Mouse (Mus musculus) limb, embryonic 12.5 days (tissue): Measurements from ENCODE around the gene Drc7. TPM values are rescaled to one million over a fixed set of nuclear protein-coding genes. Genes with fewer than 3 reads are reported as not detected.
"Not testable (repeated sequence)": the region's sequence is repeated elsewhere in the genome, so short reads cannot be mapped to it uniquely, and the experiment has no call there.

ENCODE experiments used
- ATAC-seq: fragments of 200-750 bp; cut with Nextera tagmentation; 2 replicates; pipeline ENCODE4 v1.8.0; 2017; ENCODE audit warnings: low read depth, moderate TSS enrichment; ENCODE audit not compliant: insufficient number of reproducible peaks, insufficient read depth, low FRiP score, low TSS enrichment
- H3K27ac ChIP-seq: fragments of 300-500 bp; sonication (generic); 2 replicates; pipeline ENCODE4 v1.5.1; 2016; ENCODE audit warnings: mild to moderate bottlenecking, moderate library complexity
- H3K27me3 ChIP-seq: fragments of 300-500 bp; sonication (generic); 2 replicates; pipeline ENCODE4 v1.6.1; 2016; ENCODE audit warnings: mild to moderate bottlenecking, moderate library complexity
- H3K36me3 ChIP-seq: fragments of 300-500 bp; sonication (generic); 2 replicates; pipeline ENCODE4 v1.6.1; 2016; ENCODE audit warnings: mild to moderate bottlenecking, moderate library complexity
- H3K4me1 ChIP-seq: fragments of 300-500 bp; sonication (generic); replicated peaks from 2 replicates; pipeline ENCODE4 v1.6.1; 2016
- H3K4me2 ChIP-seq: fragments of 300-500 bp; sonication (generic); 2 replicates; pipeline ENCODE4 v1.6.1; 2016; ENCODE audit warnings: mild to moderate bottlenecking, moderate library complexity
- H3K4me3 ChIP-seq: fragments of 300-500 bp; sonication (generic); replicated peaks from 2 replicates; pipeline ENCODE4 v1.5.1; 2016; ENCODE audit warnings: mild to moderate bottlenecking
- H3K9ac ChIP-seq: fragments of 300-500 bp; sonication (generic); replicated peaks from 2 replicates; pipeline ENCODE4 v1.6.1; 2016; ENCODE audit warnings: mild to moderate bottlenecking, moderate library complexity
- H3K9me3 ChIP-seq: fragments of 300-500 bp; sonication (generic); 2 replicates; pipeline ENCODE4 v1.6.1; 2016; ENCODE audit warnings: mild to moderate bottlenecking, moderate library complexity
- WGBS: fragments of 180-500 bp; shearing (Covaris S2); methylation state at CpG from one replicate; pipeline ENCODE4 v1.1.7; 2016; 5-methylcytosine and 5-hydroxymethylcytosine counted together
- polyA plus RNA-seq: library from polyadenylated mRNA; unstranded; fragments of >200 nt; fragmentation: Nextera tagmentation; extraction: Ambion mirVana; gene quantifications from 2 replicates; pipeline ENCODE4 v1.2.1, GENCODE M21; 2016

Gene Drc7
- polyA plus RNA-seq, 1 experiment from 2014 or later, result not detected

GRCm38 (mm10) chr8:95028391-95028790, 26.5 kb upstream of the Drc7 start:
- 62% methylated on average over 7 of the region's 7 CpGs for WGBS
- H3K4me1 ChIP-seq, H3K9me3 ChIP-seq, H3K4me2 ChIP-seq, H3K27me3 ChIP-seq, H3K9ac ChIP-seq, ATAC-seq, H3K36me3 ChIP-seq, H3K27ac ChIP-seq, H3K4me3 ChIP-seq: not testable (repeated sequence)

DNA sequence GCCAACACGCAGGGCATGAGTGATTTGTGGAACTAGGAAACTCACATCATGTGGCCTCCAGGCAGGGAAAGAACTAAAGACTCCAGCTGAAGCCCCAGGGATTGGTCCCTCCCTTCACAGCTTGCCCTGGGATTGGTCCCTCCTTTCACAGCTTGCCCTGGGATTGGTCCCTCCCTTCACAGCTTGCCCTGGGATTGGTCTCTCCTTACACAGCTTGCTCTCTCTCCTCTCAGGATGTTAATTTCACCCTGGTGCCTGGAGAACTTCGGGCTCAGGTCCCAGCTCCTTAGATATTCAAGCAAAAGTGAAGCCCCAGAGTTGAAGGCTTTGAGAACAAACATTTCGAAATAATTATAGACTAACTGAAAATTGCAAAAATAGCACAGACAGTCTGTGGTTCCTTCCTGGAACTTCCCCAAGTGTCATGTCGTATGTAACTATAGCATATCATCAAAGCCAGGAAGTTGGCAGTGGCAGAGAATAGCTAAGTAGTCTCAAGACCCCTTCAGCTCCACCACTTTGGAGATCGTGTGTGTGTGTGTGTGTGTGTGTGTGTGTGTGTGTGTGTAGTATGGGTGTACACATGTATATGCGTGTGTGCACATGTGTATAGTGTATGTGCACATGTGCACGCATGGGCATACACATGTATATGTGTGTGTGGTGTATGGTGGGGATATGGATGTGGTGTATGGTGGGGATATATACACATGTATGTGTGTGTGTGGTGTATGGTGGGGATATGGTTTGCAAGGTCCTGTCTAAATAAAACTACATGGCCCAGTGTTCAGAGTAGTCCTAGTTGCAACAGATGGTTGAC, 17.6 kb upstream of the Drc7 start:
- no peak overlapping the region for H3K4me2 ChIP-seq
- WGBS, result 66% methylated on average over 7 of the region's 7 CpGs
- H3K4me3 ChIP-seq, result no peak overlapping the region
- 0 out of 2 replicates have a peak, but pooled peaks cover 2% of the 10 kb centered on the region for H3K27me3 ChIP-seq
- H3K36me3 ChIP-seq, result no peaks in the 10 kb centered on the region
- H3K27ac ChIP-seq, result 0 out of 2 replicates have a peak overlapping the region, but pooled peaks have one; percentile 2
- H3K9ac ChIP-seq, result no peak overlapping the region
- H3K4me1 ChIP-seq, result 0 out of 2 replicates have a peak, but pooled peaks cover 5% of the 10 kb centered on the region
- no peaks in the 10 kb centered on the region for H3K9me3 ChIP-seq
- ATAC-seq, result no peak; the same call in 1 of the 2 replicates

DNA sequence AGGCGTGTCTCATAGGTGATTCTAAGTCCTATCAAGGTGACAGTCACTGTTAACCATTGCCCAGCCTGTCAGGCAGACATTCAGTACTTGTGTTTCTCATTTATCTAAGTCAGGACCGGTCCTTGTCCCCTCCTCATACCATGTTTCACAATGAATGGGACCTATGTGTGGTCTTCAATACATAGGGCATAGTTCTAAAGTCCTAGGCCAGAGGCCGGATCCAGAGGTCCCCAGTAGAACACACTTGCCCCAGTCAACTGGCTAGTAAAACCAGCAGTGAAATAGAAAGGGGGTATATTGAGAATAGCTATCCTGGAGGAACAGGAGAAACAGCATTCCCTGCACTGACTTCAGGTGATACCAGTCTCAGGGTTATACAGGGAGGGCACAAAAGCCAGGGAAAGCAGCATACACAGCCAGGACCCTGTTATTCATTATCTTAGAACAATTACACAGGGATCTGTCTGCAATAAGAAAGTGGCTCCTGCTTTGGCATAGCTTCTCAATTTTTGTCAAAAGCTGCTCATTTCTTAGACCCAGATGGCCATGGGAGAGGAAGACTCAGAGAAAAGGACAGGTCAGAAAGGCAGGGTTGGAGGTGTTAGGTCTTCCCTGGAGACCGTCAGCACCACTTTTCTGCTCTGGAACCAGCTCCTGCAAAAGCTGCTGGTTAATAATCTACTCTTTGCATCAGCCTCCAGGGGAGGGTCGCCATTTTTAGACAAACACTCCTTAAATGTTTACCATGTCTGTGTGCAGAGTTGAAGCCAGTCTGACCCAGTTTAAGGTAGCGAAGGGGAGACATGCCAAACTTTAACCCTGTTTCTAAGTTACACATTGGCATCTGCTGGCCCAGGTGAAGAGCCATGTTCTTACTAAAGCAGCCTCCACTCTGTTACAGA, 12.8 kb upstream of the Drc7 start:
- H3K9ac ChIP-seq, result no peak overlapping the region
- H3K27ac ChIP-seq, result no peak overlapping the region
- no peak overlapping the region for H3K4me3 ChIP-seq
- no peaks in the 10 kb centered on the region for H3K36me3 ChIP-seq
- no peak overlapping the region for H3K4me2 ChIP-seq
- H3K27me3 ChIP-seq, result 0 out of 2 replicates have a peak, but pooled peaks cover 2% of the 10 kb centered on the region
- H3K9me3 ChIP-seq, result no peaks in the 10 kb centered on the region
- 0 out of 2 replicates have a peak, but pooled peaks cover under 1% of the 10 kb centered on the region for H3K4me1 ChIP-seq
- ATAC-seq, result no peak
- 65% methylated on average over 6 of the region's 6 CpGs for WGBS

GRCm38 (mm10) chr8:95044811-95045210, 10.1 kb upstream of the Drc7 start:
- no peak for ATAC-seq
- H3K4me1 ChIP-seq, result peaks cover 20% of the 10 kb centered on the region
- WGBS, result 75% methylated on average over 4 of the region's 4 CpGs
- no peak overlapping the region for H3K4me3 ChIP-seq
- H3K9ac ChIP-seq, result no peak overlapping the region
- no peaks in the 10 kb centered on the region for H3K36me3 ChIP-seq
- H3K27ac ChIP-seq, result no peak overlapping the region
- no peak overlapping the region for H3K4me2 ChIP-seq
- H3K9me3 ChIP-seq, result no peaks in the 10 kb centered on the region
- H3K27me3 ChIP-seq, result no peaks in the 10 kb centered on the region

- 63% methylated on average over 3 of the region's 3 CpGs for WGBS
- Histone ChIP-seq H3K9ac (no peak overlapping the region), H3K27ac (0 out of 2 replicates have a peak overlapping the region, but pooled peaks have one; percentile 1), H3K27me3 (no peaks in the 10 kb centered on the region), H3K4me3 (no peak overlapping the region), H3K4me2 (no peak overlapping the region), H3K4me1 (peaks cover 20% of the 10 kb centered on the region), H3K36me3 (no peaks in the 10 kb centered on the region), H3K9me3 (no peaks in the 10 kb centered on the region)
- no peak for ATAC-seq
Measured at GRCm38 (mm10) chr8:95046982-95047381, 7.9 kb upstream of the Drc7 start.

DNA sequence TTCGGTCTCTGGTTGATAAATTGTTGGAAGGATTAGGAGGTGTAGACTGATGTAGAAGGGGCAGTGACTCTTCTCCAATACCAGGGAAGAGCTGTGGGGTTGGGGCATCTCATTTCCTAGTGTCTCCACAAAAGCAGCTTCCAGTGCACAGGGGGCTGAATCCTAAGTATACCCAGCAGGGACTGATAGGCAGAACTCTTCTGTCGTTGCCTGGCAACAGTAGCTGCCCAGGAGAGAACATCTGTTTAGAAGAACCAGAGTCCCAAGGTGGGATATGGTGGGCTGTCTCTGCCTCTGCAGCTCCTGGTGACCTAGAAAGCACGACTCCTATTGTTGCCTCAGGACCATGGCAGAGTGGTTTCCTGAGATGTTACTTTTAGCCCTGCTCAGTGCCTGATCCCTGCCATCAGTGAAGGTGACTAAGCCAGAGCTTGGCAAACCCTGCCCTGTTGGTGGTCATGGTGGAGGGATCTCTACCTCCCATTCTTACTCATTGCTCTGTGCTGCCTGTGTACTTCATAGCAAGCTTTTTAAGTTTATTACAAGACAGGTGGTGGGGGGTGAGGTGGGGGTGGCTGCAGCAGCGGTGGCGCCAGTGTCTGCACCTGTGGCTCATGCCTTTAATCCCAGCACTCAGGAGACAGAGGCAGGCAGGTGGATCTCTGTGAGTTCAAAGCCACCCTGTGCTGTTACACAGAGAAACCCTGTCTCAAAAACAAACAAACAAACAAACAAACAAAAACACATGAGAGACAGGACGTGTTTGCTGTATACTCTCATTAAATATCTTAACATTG, 6.8 kb upstream of the Drc7 start:
- 59% methylated on average over 6 of the region's 6 CpGs for WGBS
- no peak for ATAC-seq
- H3K4me1 ChIP-seq, result peaks cover 20% of the 10 kb centered on the region

DNA sequence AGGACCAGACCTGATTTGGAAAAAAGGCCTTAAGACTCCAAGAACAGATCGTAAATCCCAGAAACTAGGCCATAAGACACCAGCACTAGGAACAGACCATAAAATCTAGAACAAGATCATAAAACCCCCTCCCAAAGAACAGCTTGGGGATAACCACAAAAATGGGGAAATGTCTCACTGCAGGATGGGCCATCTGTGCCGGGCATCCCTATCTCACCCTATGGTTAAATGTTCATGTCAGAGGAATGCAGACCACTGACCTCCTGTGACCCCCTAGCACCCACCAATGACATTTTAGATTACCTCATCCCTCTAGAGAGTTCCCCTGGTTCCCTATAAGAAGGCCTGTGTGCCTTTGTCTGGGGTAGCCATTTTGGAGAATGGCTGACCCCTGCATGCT, 5.3 kb upstream of the Drc7 start:
- H3K9me3 ChIP-seq, result no peaks in the 10 kb centered on the region
- H3K4me1 ChIP-seq, result peaks cover 20% of the 10 kb centered on the region
- ATAC-seq, result no peak

More for the DNA sequence above, 6.8 kb upstream of the Drc7 start:
- H3K9me3 ChIP-seq, result no peaks in the 10 kb centered on the region
- H3K27me3 ChIP-seq, result no peaks in the 10 kb centered on the region
- no peak overlapping the region for H3K27ac ChIP-seq
- H3K36me3 ChIP-seq, result no peaks in the 10 kb centered on the region
- no peak overlapping the region for H3K4me2 ChIP-seq
- H3K9ac ChIP-seq, result no peak overlapping the region
- no peak overlapping the region for H3K4me3 ChIP-seq

GRCm38 (mm10) chr8:95054438-95054837, 465 bp upstream of the Drc7 start:
- H3K4me3 ChIP-seq, result no peak overlapping the region
- WGBS, result 56% methylated on average over 6 of the region's 6 CpGs
- no peak for ATAC-seq
- H3K36me3 ChIP-seq, result no peaks in the 10 kb centered on the region
- H3K27me3 ChIP-seq, result 0 out of 2 replicates have a peak, but pooled peaks cover 3% of the 10 kb centered on the region
- H3K9ac ChIP-seq, result no peak overlapping the region
- peaks cover 4% of the 10 kb centered on the region; the same call in 1 of the 2 replicates for H3K4me1 ChIP-seq
- H3K4me2 ChIP-seq, result no peak overlapping the region
- no peaks in the 10 kb centered on the region for H3K9me3 ChIP-seq
- no peak overlapping the region for H3K27ac ChIP-seq

More for the DNA sequence above, 5.3 kb upstream of the Drc7 start:
- H3K4me2 ChIP-seq, result no peak overlapping the region
- no peaks in the 10 kb centered on the region for H3K36me3 ChIP-seq
- H3K9ac ChIP-seq, result no peak overlapping the region
- WGBS, result 16% methylated on average over 2 of the region's 2 CpGs
- H3K27ac ChIP-seq, result peak overlapping the region; percentile 46; the same call in 1 of the 2 replicates
- H3K4me3 ChIP-seq, result no peak overlapping the region
- no peaks in the 10 kb centered on the region for H3K27me3 ChIP-seq

DNA sequence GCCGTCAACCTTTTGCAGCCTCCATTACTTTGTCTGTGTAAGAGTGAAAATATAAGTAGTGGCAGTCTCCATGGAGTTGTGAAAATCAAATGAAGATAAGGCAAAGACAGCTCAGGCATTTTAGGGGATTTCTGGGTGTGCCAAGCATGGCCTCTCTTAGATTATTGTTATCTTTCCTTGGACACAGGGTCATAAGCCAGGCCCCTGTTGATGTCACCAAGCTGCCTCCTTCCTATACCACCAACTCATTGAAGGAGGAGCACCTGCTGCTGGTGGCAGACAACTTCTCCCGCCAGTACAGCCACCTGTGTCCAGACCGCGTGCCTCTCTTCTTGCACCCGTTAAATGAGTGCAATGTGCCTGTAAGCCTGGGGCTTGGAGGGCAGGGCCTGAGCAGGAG, 1.5 kb downstream of the Drc7 start:
- no peaks in the 10 kb centered on the region for H3K4me1 ChIP-seq
- 85% methylated on average over 5 of the region's 5 CpGs for WGBS
- H3K4me3 ChIP-seq, result no peak overlapping the region
- no peak for ATAC-seq
- no peaks in the 10 kb centered on the region for H3K36me3 ChIP-seq
- no peaks in the 10 kb centered on the region for H3K9me3 ChIP-seq
- no peak overlapping the region for H3K4me2 ChIP-seq
- 0 out of 2 replicates have a peak, but pooled peaks cover 3% of the 10 kb centered on the region for H3K27me3 ChIP-seq
- no peak overlapping the region for H3K9ac ChIP-seq
- H3K27ac ChIP-seq, result no peak overlapping the region

DNA sequence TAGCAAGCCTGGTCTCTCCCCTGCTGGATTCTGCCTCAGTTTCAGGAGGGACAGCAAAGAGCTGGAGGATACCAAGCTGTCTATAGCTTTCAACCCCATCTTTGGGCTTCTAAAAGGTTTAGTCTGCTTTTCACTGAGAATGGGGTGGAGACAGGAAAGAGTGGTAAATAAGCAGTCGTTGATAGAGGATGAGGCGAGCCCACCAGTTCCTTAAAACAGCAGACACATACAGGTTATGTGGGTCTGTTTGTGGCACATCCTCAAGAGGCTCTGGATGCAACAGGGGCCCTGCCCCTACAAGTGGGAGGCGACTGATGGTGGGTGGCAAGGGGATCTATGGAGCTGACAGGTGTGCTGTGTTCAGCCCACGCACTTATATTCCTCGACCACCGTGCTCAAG, 3.8 kb downstream of the Drc7 start:
- Histone ChIP-seq H3K27me3 (0 out of 2 replicates have a peak, but pooled peaks cover 3% of the 10 kb centered on the region), H3K4me1 (no peaks in the 10 kb centered on the region), H3K36me3 (no peaks in the 10 kb centered on the region), H3K4me3 (no peak overlapping the region), H3K4me2 (no peak overlapping the region), H3K27ac (no peak overlapping the region), H3K9me3 (no peaks in the 10 kb centered on the region), H3K9ac (no peak overlapping the region)
- no peak for ATAC-seq
- 74% methylated on average over 6 of the region's 6 CpGs for WGBS
